Mouse (Mus musculus) urinary bladder, postnatal 4 days (tissue): ENCODE data around the gene Gm42906.

Experiments
- DNase-seq, 2 experiments: peaks; one replicate each; pipeline ENCODE4 v3.0.0; 2021 to 2022; ENCODE audit warnings: low spot score in 2 of 2

Gene Gm42906

GRCm38 (mm10) chr5:151149509-151149908, 278.5 kb downstream of the Gm42906 start:
- no peak for DNase-seq

GRCm38 (mm10) chr5:151148079-151148478, 279.9 kb downstream of the Gm42906 start:
- no peak for DNase-seq

- DNase-seq: no peak
Measured at GRCm38 (mm10) chr5:151145807-151146206, 282.2 kb downstream of the Gm42906 start.

GRCm38 (mm10) chr5:151143955-151144354, 284.0 kb downstream of the Gm42906 start:
- no peak for DNase-seq

GRCm38 (mm10) chr5:151142671-151143601, 285.0 kb downstream of the Gm42906 start:
- no peak for DNase-seq

GRCm38 (mm10) chr5:151142241-151142640, 285.7 kb downstream of the Gm42906 start:
- no peak for DNase-seq

GRCm38 (mm10) chr5:151137901-151138300, 290.1 kb downstream of the Gm42906 start:
- DNase-seq: no peak

GRCm38 (mm10) chr5:151137311-151137710, 290.7 kb downstream of the Gm42906 start:
- no peak for DNase-seq

GRCm38 (mm10) chr5:151135965-151136364, 292.0 kb downstream of the Gm42906 start:
- no peak for DNase-seq

GRCm38 (mm10) chr5:151135078-151135826, 292.7 kb downstream of the Gm42906 start:
- DNase-seq: no peak

GRCm38 (mm10) chr5:151134202-151134601, 293.8 kb downstream of the Gm42906 start:
- DNase-seq: no peak

GRCm38 (mm10) chr5:151133744-151134143, 294.2 kb downstream of the Gm42906 start:
- DNase-seq: no peak

GRCm38 (mm10) chr5:151129762-151130161, 298.2 kb downstream of the Gm42906 start:
- DNase-seq: no peak

- no peak for DNase-seq
Measured at GRCm38 (mm10) chr5:151127298-151127717, 300.7 kb downstream of the Gm42906 start.

GRCm38 (mm10) chr5:151126608-151127005, 301.4 kb downstream of the Gm42906 start:
- DNase-seq: no peak

GRCm38 (mm10) chr5:151125985-151126607, 301.9 kb downstream of the Gm42906 start:
- DNase-seq: no peak

GRCm38 (mm10) chr5:151117846-151118245, 310.1 kb downstream of the Gm42906 start:
- no peak for DNase-seq

GRCm38 (mm10) chr5:151116192-151116887, 311.6 kb downstream of the Gm42906 start:
- DNase-seq: no peak

- DNase-seq: no peak
Measured at GRCm38 (mm10) chr5:151112743-151113142, 315.2 kb downstream of the Gm42906 start.

- DNase-seq: no peak
Measured at GRCm38 (mm10) chr5:151111080-151111871, 316.7 kb downstream of the Gm42906 start.

GRCm38 (mm10) chr5:151110461-151110908, 317.5 kb downstream of the Gm42906 start:
- no peak for DNase-seq
